Mouse (Mus musculus): ENCODE results near the gene Fam110c. TPM values are rescaled to one million over a fixed set of nuclear protein-coding genes. Genes with fewer than 3 reads are reported as not detected.

Gene Fam110c
- polyA plus RNA-seq, 1 experiment: 0.66 TPM

- peaks cover 20% of the 10 kb centered on the region for H3K4me1 ChIP-seq
- peaks cover 22% of the 10 kb centered on the region for H3K27me3 ChIP-seq (replicated peaks)
- no peaks in the 10 kb centered on the region for H3K9me3 ChIP-seq
- peaks cover 3% of the 10 kb centered on the region for H3K36me3 ChIP-seq (replicated peaks; ENCODE audit: low read length)
- TF ChIP-seq GATA1 (IDR thresholded peaks at IDR 0.05; ENCODE audit: borderline replicate concordance, low read length) (no peak), FLI1 (IDR thresholded peaks at IDR 0.05; ENCODE audit: low read length) (no peak)
- H3K4me3 ChIP-seq (replicated peaks): no peak overlapping the region
Observed at GRCm38 (mm10) chr12:31077020-31077419, 3.4 kb downstream of the Fam110c start.

GRCm38 (mm10) chr12:31078030-31078429, 4.4 kb downstream of the Fam110c start:
- Histone ChIP-seq H3K4me3 (replicated peaks) (no peak overlapping the region), H3K4me1 (peaks cover 22% of the 10 kb centered on the region)

GRCm38 (mm10) chr12:31080352-31080751, 6.7 kb downstream of the Fam110c start:
- Histone ChIP-seq H3K27me3 (replicated peaks) (no peaks in the 10 kb centered on the region), H3K4me1 (peaks cover 9% of the 10 kb centered on the region), H3K9me3 (no peaks in the 10 kb centered on the region), H3K36me3 (replicated peaks; ENCODE audit: low read length) (peaks cover 3% of the 10 kb centered on the region), H3K4me3 (replicated peaks) (no peak overlapping the region)
- TF ChIP-seq GATA1 (IDR thresholded peaks at IDR 0.05; ENCODE audit: borderline replicate concordance, low read length) (no peak), FLI1 (IDR thresholded peaks at IDR 0.05; ENCODE audit: low read length) (no peak)

More at GRCm38 (mm10) chr12:31078030-31078429, 4.4 kb downstream of the Fam110c start:
- H3K9me3 ChIP-seq: no peaks in the 10 kb centered on the region
- TF ChIP-seq FLI1 (IDR thresholded peaks at IDR 0.05; ENCODE audit: low read length) (no peak), GATA1 (IDR thresholded peaks at IDR 0.05; ENCODE audit: borderline replicate concordance, low read length) (no peak)
- peaks cover 3% of the 10 kb centered on the region for H3K36me3 ChIP-seq (replicated peaks; ENCODE audit: low read length)
- peaks cover 17% of the 10 kb centered on the region for H3K27me3 ChIP-seq (replicated peaks)

- Histone ChIP-seq H3K27me3 (replicated peaks) (no peaks in the 10 kb centered on the region), H3K4me3 (replicated peaks) (no peak overlapping the region), H3K36me3 (replicated peaks; ENCODE audit: low read length) (peaks cover 3% of the 10 kb centered on the region), H3K9me3 (no peaks in the 10 kb centered on the region), H3K4me1 (peaks cover 7% of the 10 kb centered on the region)
- no peak for TF ChIP-seq GATA1 (IDR thresholded peaks at IDR 0.05; ENCODE audit: borderline replicate concordance, low read length)
- TF ChIP-seq FLI1 (IDR thresholded peaks at IDR 0.05; ENCODE audit: low read length): no peak
Observed at GRCm38 (mm10) chr12:31080890-31081554, 7.4 kb downstream of the Fam110c start.

- H3K36me3 ChIP-seq (replicated peaks; ENCODE audit: low read length): peaks cover 3% of the 10 kb centered on the region
- H3K4me1 ChIP-seq: peaks cover 15% of the 10 kb centered on the region
- no peak overlapping the region for H3K4me3 ChIP-seq (replicated peaks)
- no peaks in the 10 kb centered on the region for H3K9me3 ChIP-seq
- no peaks in the 10 kb centered on the region for H3K27me3 ChIP-seq (replicated peaks)
- TF ChIP-seq FLI1 (IDR thresholded peaks at IDR 0.05; ENCODE audit: low read length) (no peak), GATA1 (IDR thresholded peaks at IDR 0.05; ENCODE audit: borderline replicate concordance, low read length) (no peak)
Observed at GRCm38 (mm10) chr12:31083007-31083406, 9.3 kb downstream of the Fam110c start.

GRCm38 (mm10) chr12:31083407-31083806, 9.7 kb downstream of the Fam110c start:
- peaks cover 3% of the 10 kb centered on the region for H3K36me3 ChIP-seq (replicated peaks; ENCODE audit: low read length)
- TF ChIP-seq GATA1 (IDR thresholded peaks at IDR 0.05; ENCODE audit: borderline replicate concordance, low read length) (no peak), FLI1 (IDR thresholded peaks at IDR 0.05; ENCODE audit: low read length) (no peak)
- no peak overlapping the region for H3K4me3 ChIP-seq (replicated peaks)
- peaks cover 15% of the 10 kb centered on the region for H3K4me1 ChIP-seq
- no peaks in the 10 kb centered on the region for H3K27me3 ChIP-seq (replicated peaks)
- H3K9me3 ChIP-seq: no peaks in the 10 kb centered on the region

GRCm38 (mm10) chr12:31087060-31087459, 13.4 kb downstream of the Fam110c start:
- Histone ChIP-seq H3K4me1 (peaks cover 15% of the 10 kb centered on the region), H3K9me3 (peaks cover 3% of the 10 kb centered on the region), H3K36me3 (replicated peaks; ENCODE audit: low read length) (no peaks in the 10 kb centered on the region), H3K27me3 (replicated peaks) (peaks cover 2% of the 10 kb centered on the region), H3K4me3 (replicated peaks) (no peak overlapping the region)
- TF ChIP-seq GATA1 (IDR thresholded peaks at IDR 0.05; ENCODE audit: borderline replicate concordance, low read length): no peak
- TF ChIP-seq FLI1 (IDR thresholded peaks at IDR 0.05; ENCODE audit: low read length): no peak

GRCm38 (mm10) chr12:31090401-31090800, 16.7 kb downstream of the Fam110c start:
- H3K36me3 ChIP-seq (replicated peaks; ENCODE audit: low read length): no peaks in the 10 kb centered on the region
- peaks cover 2% of the 10 kb centered on the region for H3K27me3 ChIP-seq (replicated peaks)
- peaks cover 8% of the 10 kb centered on the region for H3K4me1 ChIP-seq
- H3K9me3 ChIP-seq: peaks cover 3% of the 10 kb centered on the region
- H3K4me3 ChIP-seq (replicated peaks): no peak overlapping the region
- TF ChIP-seq FLI1 (IDR thresholded peaks at IDR 0.05; ENCODE audit: low read length) (no peak), GATA1 (IDR thresholded peaks at IDR 0.05; ENCODE audit: borderline replicate concordance, low read length) (no peak)

GRCm38 (mm10) chr12:31090882-31091640, 17.4 kb downstream of the Fam110c start:
- Histone ChIP-seq H3K9me3 (peaks cover 3% of the 10 kb centered on the region), H3K4me3 (replicated peaks) (no peak overlapping the region)
- TF ChIP-seq GATA1 (IDR thresholded peaks at IDR 0.05; ENCODE audit: borderline replicate concordance, low read length): no peak

GRCm38 (mm10) chr12:31092481-31092880, 18.8 kb downstream of the Fam110c start:
- H3K36me3 ChIP-seq (replicated peaks; ENCODE audit: low read length): no peaks in the 10 kb centered on the region
- H3K27me3 ChIP-seq (replicated peaks): peaks cover 2% of the 10 kb centered on the region
- no peak overlapping the region for H3K4me3 ChIP-seq (replicated peaks)
- TF ChIP-seq GATA1 (IDR thresholded peaks at IDR 0.05; ENCODE audit: borderline replicate concordance, low read length) (no peak), FLI1 (IDR thresholded peaks at IDR 0.05; ENCODE audit: low read length) (no peak)
- peaks cover 3% of the 10 kb centered on the region for H3K9me3 ChIP-seq
- no peaks in the 10 kb centered on the region for H3K4me1 ChIP-seq

More at GRCm38 (mm10) chr12:31090882-31091640, 17.4 kb downstream of the Fam110c start:
- Histone ChIP-seq H3K27me3 (replicated peaks) (peaks cover 2% of the 10 kb centered on the region), H3K36me3 (replicated peaks; ENCODE audit: low read length) (no peaks in the 10 kb centered on the region), H3K4me1 (peaks cover 8% of the 10 kb centered on the region)
